Mouse (Mus musculus) lung, postnatal 0 days (tissue): Measurements from ENCODE around the gene Lama4.

ENCODE experiments used
- CTCF ChIP-seq: IDR thresholded peaks from 2 replicates; pipeline ENCODE4 v1.5.1; 2016; ENCODE audit warnings: antibody characterized with exemption, mild to moderate bottlenecking
- EP300 ChIP-seq: IDR thresholded peaks from 2 replicates; pipeline ENCODE4 v1.6.1; 2016; ENCODE audit warnings: antibody characterized with exemption, mild to moderate bottlenecking, control low read depth

DNA sequence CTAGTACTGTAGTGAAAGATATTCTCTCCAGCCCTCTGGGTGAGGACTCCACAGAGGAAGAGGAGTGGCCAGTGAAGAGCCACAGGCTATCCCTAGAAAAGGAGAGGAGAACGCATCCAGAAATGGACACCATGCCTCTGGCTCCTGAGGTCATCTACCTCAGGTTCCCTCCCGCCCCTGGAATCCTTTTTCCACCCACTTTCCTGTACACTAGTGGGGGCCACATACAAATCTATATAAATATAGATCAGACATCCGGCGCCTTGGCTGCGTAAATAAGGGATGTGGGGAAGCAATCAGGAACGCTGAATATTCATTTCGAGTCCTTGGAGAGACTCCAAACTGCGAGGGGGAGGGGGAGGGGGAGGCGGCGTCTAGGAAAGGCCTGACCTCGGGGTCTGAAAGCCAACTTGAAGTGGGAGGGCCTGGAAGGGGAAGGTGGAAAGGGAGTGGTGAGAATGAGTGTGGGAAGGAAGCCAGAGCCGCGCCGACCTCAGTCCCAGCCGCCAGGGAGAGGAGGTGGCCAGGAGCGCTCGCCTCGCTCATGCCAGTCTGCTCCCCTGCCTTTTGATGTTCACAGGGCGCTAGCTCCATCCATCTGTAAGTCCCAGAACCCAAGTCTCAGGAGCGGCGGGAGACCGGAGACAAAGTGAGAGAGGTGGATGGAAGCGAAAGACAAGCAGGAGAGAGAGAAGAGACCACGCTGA lies at the start of gene Lama4:
- TF ChIP-seq CTCF: no peak; the same call in 1 of the 2 replicates
- TF ChIP-seq EP300: 0 out of 2 replicates have a peak, but pooled peaks have one; percentile 11
